Mouse (Mus musculus): ENCODE measurements around the gene Car11. TPM values are rescaled to one million over a fixed set of nuclear protein-coding genes. Genes with fewer than 3 reads are reported as not detected.

The Car11 gene
- polyA plus RNA-seq, 1 experiment from 2014 or later: 35.5 TPM

- Histone ChIP-seq H3K27me3 (replicated peaks) (peaks cover 26% of the 10 kb centered on the region), H3K4me1 (peaks cover 30% of the 10 kb centered on the region), H3K9ac (no peak overlapping the region), H3K36me3 (no peaks in the 10 kb centered on the region), H3K4me3 (no peak overlapping the region), H3K9me3 (no peaks in the 10 kb centered on the region), H3K4me2 (replicated peaks) (no peak overlapping the region), H3K27ac (no peak overlapping the region)
- WGBS: 80% methylated on average over 7 of the region's 7 CpGs
- no peak for ATAC-seq (ENCODE audit: low FRiP score, low read depth)
Observed at GRCm38 (mm10) chr7:45697894-45698293, 1.7 kb upstream of the Car11 start.

- peaks cover 41% of the 10 kb centered on the region for H3K4me1 ChIP-seq
- H3K4me2 ChIP-seq (replicated peaks): peak overlapping the region; percentile 80
- H3K36me3 ChIP-seq: no peaks in the 10 kb centered on the region
- H3K9ac ChIP-seq: peak overlapping the region; percentile 67
- peak overlapping the region; percentile 47 for H3K4me3 ChIP-seq
- WGBS: under 1% methylated on average over 20 of the region's 20 CpGs
- no peaks in the 10 kb centered on the region for H3K9me3 ChIP-seq
- peak; percentile 6 for ATAC-seq (ENCODE audit: low FRiP score, low read depth)
- peaks cover 26% of the 10 kb centered on the region for H3K27me3 ChIP-seq (replicated peaks)
- peak overlapping the region; percentile 46; the same call in 1 of the 2 replicates for H3K27ac ChIP-seq
Observed at GRCm38 (mm10) chr7:45700301-45701015, 815 bp downstream of the Car11 start.

- no peak for ATAC-seq (ENCODE audit: low FRiP score, low read depth)
- no peaks in the 10 kb centered on the region for H3K36me3 ChIP-seq
- H3K4me2 ChIP-seq (replicated peaks): peak overlapping the region; percentile 80
- H3K9ac ChIP-seq: peak overlapping the region; percentile 48
- peaks cover 48% of the 10 kb centered on the region for H3K4me1 ChIP-seq
- no peaks in the 10 kb centered on the region for H3K9me3 ChIP-seq
- peaks cover 26% of the 10 kb centered on the region for H3K27me3 ChIP-seq (replicated peaks)
- no peak overlapping the region; the same call in 1 of the 2 replicates for H3K27ac ChIP-seq
- peak overlapping the region; percentile 47 for H3K4me3 ChIP-seq
- 23% methylated on average over 11 of the region's 11 CpGs for WGBS
Observed at GRCm38 (mm10) chr7:45701072-45701471, 1.4 kb downstream of the Car11 start.

DNA sequence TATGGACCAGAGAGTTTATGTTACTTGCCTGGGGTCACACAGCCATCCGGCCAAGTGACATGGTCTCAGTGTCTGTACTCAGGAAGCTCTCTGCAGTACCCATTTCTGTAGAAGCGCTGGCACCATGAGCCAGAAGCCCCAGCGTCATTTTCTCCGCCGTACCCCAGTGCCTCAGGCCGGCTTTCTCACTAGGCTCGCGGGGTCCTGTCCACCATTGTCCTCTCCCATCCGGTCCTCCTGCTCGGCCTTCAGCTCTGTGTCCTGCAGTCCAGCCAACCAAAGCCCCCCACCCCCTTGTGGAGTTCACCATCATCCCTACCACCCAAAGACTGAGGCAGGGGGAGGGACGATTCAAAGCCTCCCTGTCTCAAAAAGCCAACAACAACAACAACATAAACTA is 2.0 kb downstream of the Car11 start:
- H3K27me3 ChIP-seq (replicated peaks): peaks cover 26% of the 10 kb centered on the region
- H3K4me1 ChIP-seq: peaks cover 53% of the 10 kb centered on the region
- ATAC-seq (ENCODE audit: low FRiP score, low read depth): no peak
- no peaks in the 10 kb centered on the region for H3K36me3 ChIP-seq
- H3K9ac ChIP-seq: no peak overlapping the region
- peak overlapping the region; percentile 80 for H3K4me2 ChIP-seq (replicated peaks)
- 84% methylated on average over 11 of the region's 11 CpGs for WGBS
- no peak overlapping the region for H3K4me3 ChIP-seq
- no peaks in the 10 kb centered on the region for H3K9me3 ChIP-seq
- H3K27ac ChIP-seq: no peak overlapping the region

DNA sequence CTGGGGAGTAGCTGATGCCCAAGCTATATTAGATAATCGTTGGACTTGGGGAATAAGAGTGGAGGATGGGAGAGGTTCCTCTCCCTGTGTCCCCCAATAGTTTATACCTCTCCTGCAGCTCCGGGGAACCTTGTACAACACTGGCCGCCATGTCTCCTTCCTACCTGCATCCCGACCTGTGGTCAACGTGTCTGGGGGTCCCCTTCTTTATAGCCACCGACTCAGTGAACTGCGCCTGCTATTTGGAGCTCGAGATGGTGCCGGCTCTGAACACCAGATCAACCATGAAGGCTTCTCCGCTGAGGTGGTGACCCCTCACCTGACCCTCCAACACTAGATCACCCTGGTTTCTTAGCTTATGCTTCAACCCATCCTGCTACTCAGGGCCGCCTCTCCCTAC is 2.7 kb downstream of the Car11 start:
- Histone ChIP-seq H3K4me3 (no peak overlapping the region), H3K27ac (no peak overlapping the region), H3K4me2 (replicated peaks) (peak overlapping the region; percentile 91; the same call in 1 of the 2 replicates), H3K9ac (no peak overlapping the region), H3K27me3 (replicated peaks) (peaks cover 26% of the 10 kb centered on the region), H3K9me3 (no peaks in the 10 kb centered on the region), H3K4me1 (peaks cover 60% of the 10 kb centered on the region), H3K36me3 (no peaks in the 10 kb centered on the region)
- no peak for ATAC-seq (ENCODE audit: low FRiP score, low read depth)
- 94% methylated on average over 11 of the region's 11 CpGs for WGBS

GRCm38 (mm10) chr7:45702809-45703520 is 3.3 kb downstream of the Car11 start:
- H3K36me3 ChIP-seq: no peaks in the 10 kb centered on the region
- peaks cover 26% of the 10 kb centered on the region for H3K27me3 ChIP-seq (replicated peaks)
- peaks cover 67% of the 10 kb centered on the region for H3K4me1 ChIP-seq
- H3K27ac ChIP-seq: 0 out of 2 replicates have a peak overlapping the region, but pooled peaks have one; percentile 28
- H3K9ac ChIP-seq: peak overlapping the region; percentile 35; the same call in 1 of the 2 replicates
- H3K9me3 ChIP-seq: no peaks in the 10 kb centered on the region
- H3K4me3 ChIP-seq: 0 out of 2 replicates have a peak overlapping the region, but pooled peaks have one; percentile 32
- ATAC-seq (ENCODE audit: low FRiP score, low read depth): no peak
- WGBS: 89% methylated on average over 17 of the region's 17 CpGs
- peak overlapping the region; percentile 91 for H3K4me2 ChIP-seq (replicated peaks)

- Histone ChIP-seq H3K9ac (peak overlapping the region; percentile 35; the same call in 1 of the 2 replicates), H3K4me3 (peak overlapping the region; percentile 32), H3K36me3 (no peaks in the 10 kb centered on the region), H3K27me3 (replicated peaks) (peaks cover 21% of the 10 kb centered on the region), H3K27ac (peak overlapping the region; percentile 28), H3K4me2 (replicated peaks) (peak overlapping the region; percentile 91), H3K4me1 (peaks cover 73% of the 10 kb centered on the region), H3K9me3 (no peaks in the 10 kb centered on the region)
- 43% methylated on average over 12 of the region's 12 CpGs for WGBS
- 0 out of 2 replicates have a peak, but pooled peaks have one; percentile 0 for ATAC-seq (ENCODE audit: low FRiP score, low read depth)
Observed at GRCm38 (mm10) chr7:45703521-45704033, 3.9 kb downstream of the Car11 start.

DNA sequence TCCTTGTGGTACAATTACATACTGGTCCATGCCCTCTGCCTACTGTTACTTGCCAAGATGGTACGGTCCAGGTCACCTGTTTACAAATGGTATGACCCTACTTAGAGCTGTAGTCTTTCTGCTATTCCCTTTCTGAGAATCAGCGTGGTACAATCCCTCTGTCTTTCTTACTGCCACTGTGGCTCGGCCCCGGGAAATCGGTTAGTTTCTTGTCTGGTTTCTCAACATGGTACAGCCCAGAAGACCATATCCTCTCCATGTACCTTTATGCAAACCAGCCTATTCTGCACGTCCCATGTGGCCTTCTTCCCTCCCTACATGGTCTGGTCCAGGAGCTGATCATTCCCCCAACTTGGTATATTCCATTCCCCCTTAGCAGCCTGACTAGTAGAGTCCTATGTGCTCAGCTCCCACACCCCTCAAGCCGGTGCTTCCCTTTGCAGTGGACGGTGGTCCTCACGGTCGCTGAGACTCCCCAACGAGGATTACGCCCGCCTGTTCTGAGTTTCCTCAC is 4.5 kb downstream of the Car11 start:
- Histone ChIP-seq H3K27ac (peak overlapping the region; percentile 28), H3K9ac (peak overlapping the region; percentile 35), H3K36me3 (no peaks in the 10 kb centered on the region), H3K4me1 (peaks cover 78% of the 10 kb centered on the region), H3K4me2 (replicated peaks) (peak overlapping the region; percentile 91), H3K4me3 (peak overlapping the region; percentile 32), H3K27me3 (replicated peaks) (peaks cover 16% of the 10 kb centered on the region), H3K9me3 (no peaks in the 10 kb centered on the region)
- ATAC-seq (ENCODE audit: low FRiP score, low read depth): peak; percentile 52
- under 1% methylated on average over 13 of the region's 13 CpGs for WGBS

DNA sequence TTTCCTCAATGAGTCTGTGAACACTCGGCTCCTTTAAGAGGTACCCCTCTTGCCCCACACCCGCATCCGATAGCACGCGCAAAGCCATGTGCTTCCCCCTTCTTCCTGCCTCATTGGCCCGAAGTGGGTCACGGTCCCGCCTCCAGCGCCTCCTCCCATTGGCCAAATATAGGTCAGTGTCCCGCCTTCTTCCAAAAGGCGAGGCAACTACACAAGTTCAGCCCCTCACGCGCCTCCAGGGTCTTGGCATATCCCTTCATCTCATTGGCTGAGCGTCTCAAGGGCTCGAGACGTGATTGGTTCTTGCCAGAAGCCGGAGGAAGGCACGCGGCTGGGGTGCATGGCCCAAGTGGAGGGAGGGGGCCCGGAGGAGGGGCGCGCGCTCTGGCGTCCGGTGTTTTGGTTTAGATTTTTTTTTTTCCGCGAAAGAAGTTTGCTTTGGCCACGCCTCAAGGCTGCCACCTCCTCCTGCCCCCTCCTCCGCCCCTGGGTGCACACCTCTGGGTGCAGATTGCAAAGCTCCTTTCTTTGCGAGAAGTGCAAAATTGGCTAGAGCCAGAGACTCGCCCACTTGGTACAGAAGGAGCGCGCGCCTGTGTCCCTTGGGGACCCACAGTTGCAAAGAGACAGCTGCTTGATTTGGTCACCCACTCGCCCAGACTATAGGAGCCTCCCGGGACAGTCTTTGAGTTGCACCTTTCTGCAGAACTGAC is 5.2 kb downstream of the Car11 start, which contains the start of gene Dbp:
Dbp (plus strand) TSS at position 359 of the 713 bp plus-strand sequence.
- H3K9me3 ChIP-seq: no peaks in the 10 kb centered on the region
- under 1% methylated on average over 36 of the region's 36 CpGs for WGBS
- peak within 1 kb of the TSS; percentile 56 for H3K9ac ChIP-seq
- H3K27ac ChIP-seq: peak within 1 kb of the TSS; percentile 42
- peaks cover 8% of the 10 kb centered on the region for H3K27me3 ChIP-seq (replicated peaks)
- 0 out of 2 replicates have a peak, but pooled peaks cover under 1% of the 10 kb centered on the region for H3K36me3 ChIP-seq
- peak within 1 kb of the TSS; percentile 48 for H3K4me3 ChIP-seq
- H3K4me1 ChIP-seq: peaks cover 79% of the 10 kb centered on the region
- H3K4me2 ChIP-seq (replicated peaks): peak within 1 kb of the TSS; percentile 91
- peak; percentile 75 for ATAC-seq (ENCODE audit: low FRiP score, low read depth)

DNA sequence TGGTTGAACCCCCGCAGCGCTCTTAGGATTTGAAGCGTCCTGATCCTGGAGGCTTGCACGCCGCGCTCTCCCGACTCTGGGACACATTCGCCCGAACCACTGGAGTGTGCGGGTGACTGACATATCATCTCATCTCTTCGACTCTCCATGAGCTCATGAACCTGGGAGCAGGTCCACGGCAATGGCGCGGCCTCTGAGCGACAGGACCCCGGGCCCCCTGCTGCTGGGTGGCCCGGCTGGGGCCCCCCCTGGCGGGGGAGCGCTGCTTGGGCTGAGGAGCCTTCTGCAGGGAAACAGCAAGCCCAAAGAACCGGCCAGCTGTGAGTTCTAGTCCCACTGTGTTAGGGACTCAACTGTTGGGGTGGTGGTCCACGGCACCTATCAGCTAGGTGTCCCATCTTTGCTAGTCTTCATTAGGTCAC is 5.8 kb downstream of the Car11 start:
- H3K36me3 ChIP-seq: peaks cover 5% of the 10 kb centered on the region
- 0% methylated on average over 21 of the region's 21 CpGs for WGBS
- ATAC-seq (ENCODE audit: low FRiP score, low read depth): 0 out of 2 replicates have a peak, but pooled peaks have one; percentile 0
- H3K27me3 ChIP-seq (replicated peaks): peaks cover 3% of the 10 kb centered on the region; the same call in 1 of the 2 replicates
- H3K9ac ChIP-seq: peak overlapping the region; percentile 56; the same call in 1 of the 2 replicates
- peak overlapping the region; percentile 91 for H3K4me2 ChIP-seq (replicated peaks)
- peak overlapping the region; percentile 48 for H3K4me3 ChIP-seq
- H3K27ac ChIP-seq: peak overlapping the region; percentile 42
- H3K9me3 ChIP-seq: no peaks in the 10 kb centered on the region
- H3K4me1 ChIP-seq: peaks cover 75% of the 10 kb centered on the region

- no peak overlapping the region for H3K27ac ChIP-seq
Observed at GRCm38 (mm10) chr7:45705873-45706281, 6.2 kb downstream of the Car11 start.

More at GRCm38 (mm10) chr7:45705873-45706281, 6.2 kb downstream of the Car11 start:
- Histone ChIP-seq H3K9ac (peak overlapping the region; percentile 56; the same call in 1 of the 2 replicates), H3K9me3 (no peaks in the 10 kb centered on the region), H3K4me1 (peaks cover 72% of the 10 kb centered on the region), H3K4me2 (replicated peaks) (peak overlapping the region; percentile 91), H3K36me3 (peaks cover 9% of the 10 kb centered on the region), H3K27me3 (replicated peaks) (no peaks in the 10 kb centered on the region), H3K4me3 (peak overlapping the region; percentile 48)
- ATAC-seq (ENCODE audit: low FRiP score, low read depth): no peak
- WGBS: 3% methylated on average over 7 of the region's 7 CpGs

Measured in neural tube, embryonic 12.5 days (tissue).